Mouse (Mus musculus) myocyte (in vitro differentiated cells): ENCODE data around the gene Gm10570. TPM values are rescaled to one million over a fixed set of nuclear protein-coding genes. Genes with fewer than 3 reads are reported as not detected.

Experiments
- H3K27me3 ChIP-seq: one replicate; pipeline ENCODE4 v1.6.1; 2011; ENCODE audit not compliant: control insufficient read depth, insufficient read depth, insufficient read length
- H3K36me3 ChIP-seq: one replicate; pipeline ENCODE4 v1.6.1; 2011; ENCODE audit not compliant: control insufficient read depth, insufficient read depth
- H3K4me2 ChIP-seq: one replicate; pipeline ENCODE4 v1.6.1; 2011; ENCODE audit warnings: low read depth, control low read depth
- H3K4me3 ChIP-seq: one replicate; pipeline ENCODE4 v1.5.1; 2011; ENCODE audit warnings: mild to moderate bottlenecking, control low read depth, moderate library complexity
- H3K79me2 ChIP-seq: one replicate; pipeline ENCODE4 v1.6.1; 2011; ENCODE audit not compliant: control insufficient read depth, insufficient read depth
- H3ac ChIP-seq: one replicate; pipeline ENCODE4 v1.6.1; 2011; ENCODE audit not compliant: control insufficient read depth, insufficient read length
- CEBPB ChIP-seq: IDR thresholded peaks from 2 replicates; pipeline ENCODE4 v1.6.1; 2011; ENCODE audit warnings: mild to moderate bottlenecking, moderate library complexity; ENCODE audit not compliant: poor library complexity, insufficient read depth, severe bottlenecking
- E2F4 ChIP-seq: IDR thresholded peaks from one replicate; pipeline ENCODE4 v1.6.1; 2011; ENCODE audit warnings: mild to moderate bottlenecking, control low read depth, moderate library complexity; ENCODE audit not compliant: insufficient read depth
- MAX ChIP-seq: IDR thresholded peaks from one replicate; pipeline ENCODE4 v1.6.1; 2011; ENCODE audit warnings: low read depth, mild to moderate bottlenecking, control low read depth
- MYOD1 ChIP-seq, 3 experiments: IDR thresholded peaks; one replicate each; pipeline ENCODE4 v1.6.1; 2011; ENCODE audit warnings: control low read depth in 2 of 3, low read depth in 2 of 3, mild to moderate bottlenecking in 2 of 3, moderate library complexity in 1 of 3; ENCODE audit not compliant: insufficient read length in 2 of 3, control insufficient read depth in 1 of 3
- MYOG ChIP-seq, 3 experiments: IDR thresholded peaks; one replicate each; pipeline ENCODE4 v1.6.1; 2011; ENCODE audit warnings: control low read depth in 2 of 3, low read depth in 2 of 3, mild to moderate bottlenecking in 2 of 3; ENCODE audit not compliant: insufficient read length in 2 of 3, control insufficient read depth in 1 of 3, insufficient read depth in 1 of 3
- POLR2A ChIP-seq: IDR thresholded peaks from one replicate; pipeline ENCODE4 v1.6.1; 2011; ENCODE audit warnings: low read depth, mild to moderate bottlenecking, control low read depth, moderate library complexity; ENCODE audit not compliant: insufficient read length
- POLR2AphosphoS2 ChIP-seq: IDR thresholded peaks from one replicate; pipeline ENCODE4 v1.6.1; 2011; ENCODE audit warnings: low read depth, control low read depth; ENCODE audit not compliant: insufficient read length
- REST ChIP-seq: IDR thresholded peaks from one replicate; pipeline ENCODE4 v1.6.1; 2011; ENCODE audit warnings: mild to moderate bottlenecking, control low read depth, moderate library complexity; ENCODE audit not compliant: insufficient read depth, insufficient read length
- SRF ChIP-seq: IDR thresholded peaks from one replicate; pipeline ENCODE4 v1.6.1; 2011; ENCODE audit warnings: low read depth; ENCODE audit not compliant: control insufficient read depth, insufficient read length
- TCF12 ChIP-seq: IDR thresholded peaks from one replicate; pipeline ENCODE4 v1.6.1; 2011; ENCODE audit warnings: mild to moderate bottlenecking, control low read depth; ENCODE audit not compliant: poor library complexity, insufficient read depth, severe bottlenecking
- TCF3 ChIP-seq: IDR thresholded peaks from one replicate; pipeline ENCODE4 v1.6.1; 2011; ENCODE audit warnings: low read depth, control low read depth; ENCODE audit not compliant: insufficient read length
- USF1 ChIP-seq: IDR thresholded peaks from one replicate; pipeline ENCODE4 v1.6.1; 2011; ENCODE audit warnings: low read depth, mild to moderate bottlenecking, control low read depth, moderate library complexity
- polyA plus RNA-seq: library from polyadenylated mRNA; unstranded; fragments of >200 nt; fragmentation: generic; extraction: Trizol; gene quantifications from one replicate; pipeline ENCODE4 v1.2.1, GENCODE M21; 2012; ENCODE audit warnings: missing spikeins

Gm10570 gene
- polyA plus RNA-seq, 1 experiment = 0.24 TPM

GRCm38 (mm10) chr4:130294513-130294912 lies 14.0 kb downstream of the Gm10570 start:
- TF ChIP-seq REST = no peak
- no peak for TF ChIP-seq MAX
- TF ChIP-seq POLR2AphosphoS2 = no peak
- TF ChIP-seq MYOD1 (IDR thresholded peaks at IDR 0.05; ENCODE audit: control insufficient read depth in 1 of 3, insufficient read length in 2 of 3, low read depth in 2 of 3) = no peak
- Histone ChIP-seq H3K4me2 (no peak overlapping the region), H3K27me3 (no peaks in the 10 kb centered on the region), H3ac (no peak overlapping the region), H3K36me3 (no peaks in the 10 kb centered on the region), H3K79me2 (no peaks in the 10 kb centered on the region), H3K4me3 (no peak overlapping the region)

- Histone ChIP-seq H3K4me2 (no peak overlapping the region), H3ac (no peak overlapping the region), H3K27me3 (no peaks in the 10 kb centered on the region), H3K36me3 (no peaks in the 10 kb centered on the region), H3K4me3 (no peak overlapping the region), H3K79me2 (no peaks in the 10 kb centered on the region)
- TF ChIP-seq E2F4 = no peak
- TF ChIP-seq REST = no peak
- no peak for TF ChIP-seq MYOG (IDR thresholded peaks at IDR 0.05; ENCODE audit: control insufficient read depth in 1 of 3, insufficient read depth in 1 of 3, insufficient read length in 2 of 3, low read depth in 2 of 3)
- TF ChIP-seq POLR2A = no peak
- no peak for TF ChIP-seq TCF12
- TF ChIP-seq CEBPB = no peak
- TF ChIP-seq MAX = no peak
- no peak for TF ChIP-seq USF1
- no peak for TF ChIP-seq POLR2AphosphoS2
- TF ChIP-seq SRF = no peak
These were observed 16.2 kb downstream of the Gm10570 start for GRCm38 (mm10) chr4:130292271-130292670.

- no peak overlapping the region for H3K4me2 ChIP-seq
- no peak overlapping the region for H3ac ChIP-seq
- H3K27me3 ChIP-seq = no peaks in the 10 kb centered on the region
- H3K4me3 ChIP-seq = no peak overlapping the region
- no peaks in the 10 kb centered on the region for H3K36me3 ChIP-seq
- H3K79me2 ChIP-seq = no peaks in the 10 kb centered on the region
- TF ChIP-seq USF1 (no peak), MYOD1 (IDR thresholded peaks at IDR 0.05; ENCODE audit: control insufficient read depth in 1 of 3, insufficient read length in 2 of 3, low read depth in 2 of 3) (no peak), SRF (no peak), POLR2AphosphoS2 (no peak), MAX (no peak), TCF3 (no peak), CEBPB (no peak), TCF12 (no peak), MYOG (IDR thresholded peaks at IDR 0.05; ENCODE audit: control insufficient read depth in 1 of 3, insufficient read depth in 1 of 3, insufficient read length in 2 of 3, low read depth in 2 of 3) (no peak), POLR2A (no peak), E2F4 (no peak), REST (no peak)
These were observed 18.6 kb downstream of the Gm10570 start for GRCm38 (mm10) chr4:130289824-130290223.

GRCm38 (mm10) chr4:130286531-130286930 lies 21.9 kb downstream of the Gm10570 start:
- Histone ChIP-seq H3K4me3 (no peak overlapping the region), H3K27me3 (no peaks in the 10 kb centered on the region), H3K4me2 (no peak overlapping the region), H3K79me2 (no peaks in the 10 kb centered on the region), H3ac (no peak overlapping the region), H3K36me3 (no peaks in the 10 kb centered on the region)
- no peak for TF ChIP-seq CEBPB
- TF ChIP-seq MAX = no peak
- no peak for TF ChIP-seq SRF
- TF ChIP-seq E2F4 = no peak
- TF ChIP-seq MYOG (IDR thresholded peaks at IDR 0.05; ENCODE audit: control insufficient read depth in 1 of 3, insufficient read depth in 1 of 3, insufficient read length in 2 of 3, low read depth in 2 of 3) = no peak
- TF ChIP-seq MYOD1 (IDR thresholded peaks at IDR 0.05; ENCODE audit: control insufficient read depth in 1 of 3, insufficient read length in 2 of 3, low read depth in 2 of 3) = no peak
- TF ChIP-seq POLR2A = no peak
- TF ChIP-seq REST = no peak
- no peak for TF ChIP-seq POLR2AphosphoS2
- TF ChIP-seq TCF3 = no peak
- TF ChIP-seq TCF12 = no peak
- no peak for TF ChIP-seq USF1

GRCm38 (mm10) chr4:130283826-130284225 lies 24.6 kb downstream of the Gm10570 start:
- no peak overlapping the region for H3ac ChIP-seq
- TF ChIP-seq REST = no peak
- TF ChIP-seq TCF12 = no peak
- no peak for TF ChIP-seq POLR2A
- no peak for TF ChIP-seq POLR2AphosphoS2
- TF ChIP-seq SRF = no peak
- TF ChIP-seq USF1 = no peak
- no peak for TF ChIP-seq CEBPB
- TF ChIP-seq MYOD1 (IDR thresholded peaks at IDR 0.05; ENCODE audit: control insufficient read depth in 1 of 3, insufficient read length in 2 of 3, low read depth in 2 of 3) = no peak
- TF ChIP-seq MAX = no peak
- no peak for TF ChIP-seq MYOG (IDR thresholded peaks at IDR 0.05; ENCODE audit: control insufficient read depth in 1 of 3, insufficient read depth in 1 of 3, insufficient read length in 2 of 3, low read depth in 2 of 3)
- TF ChIP-seq E2F4 = no peak
- no peak for TF ChIP-seq TCF3

More at GRCm38 (mm10) chr4:130283826-130284225, 24.6 kb downstream of the Gm10570 start:
- no peak overlapping the region for H3K4me2 ChIP-seq
- H3K4me3 ChIP-seq = no peak overlapping the region
- H3K36me3 ChIP-seq = no peaks in the 10 kb centered on the region
- H3K79me2 ChIP-seq = no peaks in the 10 kb centered on the region
- H3K27me3 ChIP-seq = no peaks in the 10 kb centered on the region
